Mouse (Mus musculus) kidney, embryonic 16.5 days (tissue): ENCODE results near the gene Dnase1. TPM values are rescaled to one million over a fixed set of nuclear protein-coding genes. Genes with fewer than 3 reads are reported as not detected.

Experiments
- ATAC-seq: fragments of 200-750 bp; cut with Nextera tagmentation; 2 replicates; pipeline ENCODE4 v1.8.0; 2017; ENCODE audit warnings: moderate TSS enrichment; ENCODE audit not compliant: low FRiP score, low TSS enrichment
- H3K27ac ChIP-seq: fragments of 300-500 bp; sonication (generic); 2 replicates; pipeline ENCODE4 v1.5.1; 2014; ENCODE audit warnings: low read length
- H3K27me3 ChIP-seq: fragments of 300-500 bp; sonication (generic); 2 replicates; pipeline ENCODE4 v1.6.1; 2014; ENCODE audit warnings: low read length, control low read depth, mixed read lengths; ENCODE audit not compliant: insufficient read depth
- H3K36me3 ChIP-seq: fragments of 300-500 bp; sonication (generic); 2 replicates; pipeline ENCODE4 v1.6.1; 2014; ENCODE audit warnings: low read length, control low read depth, mixed read lengths; ENCODE audit not compliant: insufficient read depth
- H3K4me1 ChIP-seq: fragments of 300-500 bp; sonication (generic); 2 replicates; pipeline ENCODE4 v1.6.1; 2014; ENCODE audit warnings: low read length, control low read depth, mixed read lengths; ENCODE audit not compliant: insufficient read depth
- H3K4me2 ChIP-seq: fragments of 300-500 bp; sonication (generic); replicated peaks from 2 replicates; pipeline ENCODE4 v1.6.1; 2014; ENCODE audit warnings: low read depth, low read length
- H3K4me3 ChIP-seq: fragments of 300-500 bp; sonication (generic); 2 replicates; pipeline ENCODE4 v1.5.1; 2014; ENCODE audit warnings: mild to moderate bottlenecking, low read length
- H3K9ac ChIP-seq: fragments of 300-500 bp; sonication (generic); replicated peaks from 2 replicates; pipeline ENCODE4 v1.6.1; 2014; ENCODE audit warnings: low read length
- H3K9me3 ChIP-seq: fragments of 300-500 bp; sonication (generic); 2 replicates; pipeline ENCODE4 v1.6.1; 2016; ENCODE audit warnings: low read length, control low read depth
- WGBS: fragments of 180-500 bp; shearing (Covaris S2); extraction: QIAGEN DNeasy Blood & Tissue Kit; methylation state at CpG from one replicate; pipeline ENCODE4 v1.1.7; 2014; 5-methylcytosine and 5-hydroxymethylcytosine counted together
- polyA plus RNA-seq: library from polyadenylated mRNA; unstranded; fragments of >200 nt; fragmentation: Nextera tagmentation; extraction: Ambion mirVana; gene quantifications from 2 replicates; pipeline ENCODE4 v1.2.1, GENCODE M21; 2015

The Dnase1 gene
- polyA plus RNA-seq, 1 experiment from 2014 or later = 6.5 TPM

GRCm38 (mm10) chr16:4026672-4027071 is 10.1 kb upstream of the Dnase1 start:
- Histone ChIP-seq H3K27me3 (no peaks in the 10 kb centered on the region), H3K9ac (no peak overlapping the region), H3K27ac (no peak overlapping the region), H3K9me3 (peaks cover 3% of the 10 kb centered on the region; the same call in 1 of the 2 replicates), H3K4me3 (no peak overlapping the region), H3K4me2 (no peak overlapping the region), H3K36me3 (no peaks in the 10 kb centered on the region), H3K4me1 (peaks cover 10% of the 10 kb centered on the region)
- 50% methylated on average over 1 of the region's 1 CpGs for WGBS
- ATAC-seq = no peak

- no peak overlapping the region for H3K4me3 ChIP-seq
- no peaks in the 10 kb centered on the region for H3K27me3 ChIP-seq
- H3K9ac ChIP-seq = no peak overlapping the region
- WGBS = 85% methylated on average over 3 of the region's 3 CpGs
- H3K9me3 ChIP-seq = peaks cover 3% of the 10 kb centered on the region; the same call in 1 of the 2 replicates
- H3K4me2 ChIP-seq = no peak overlapping the region
- H3K36me3 ChIP-seq = no peaks in the 10 kb centered on the region
- H3K4me1 ChIP-seq = peaks cover 10% of the 10 kb centered on the region
- no peak for ATAC-seq
- H3K27ac ChIP-seq = no peak overlapping the region
Measured at GRCm38 (mm10) chr16:4027211-4027610, 9.5 kb upstream of the Dnase1 start.

- H3K27ac ChIP-seq = peak overlapping the region; percentile 97
- H3K4me3 ChIP-seq = no peak overlapping the region
- peaks cover 17% of the 10 kb centered on the region for H3K4me1 ChIP-seq
- 0 out of 2 replicates have a peak overlapping the region, but pooled peaks have one; percentile 11 for H3K4me2 ChIP-seq
- ATAC-seq = peak; percentile 96
- H3K9me3 ChIP-seq = peaks cover 3% of the 10 kb centered on the region; the same call in 1 of the 2 replicates
- no peaks in the 10 kb centered on the region for H3K36me3 ChIP-seq
- no peak overlapping the region for H3K9ac ChIP-seq
- 41% methylated on average over 5 of the region's 5 CpGs for WGBS
- H3K27me3 ChIP-seq = no peaks in the 10 kb centered on the region
Measured at GRCm38 (mm10) chr16:4029371-4029841, 7.3 kb upstream of the Dnase1 start.

GRCm38 (mm10) chr16:4030501-4030900 is 6.2 kb upstream of the Dnase1 start:
- H3K27ac ChIP-seq = peak overlapping the region; percentile 97
- H3K4me1 ChIP-seq = peaks cover 17% of the 10 kb centered on the region
- H3K9ac ChIP-seq = no peak overlapping the region
- H3K27me3 ChIP-seq = no peaks in the 10 kb centered on the region
- no peaks in the 10 kb centered on the region for H3K36me3 ChIP-seq
- no peak overlapping the region for H3K4me3 ChIP-seq
- ATAC-seq = no peak
- WGBS = 92% methylated on average over 10 of the region's 10 CpGs
- H3K9me3 ChIP-seq = peaks cover 3% of the 10 kb centered on the region; the same call in 1 of the 2 replicates
- peak overlapping the region; percentile 11; the same call in 1 of the 2 replicates for H3K4me2 ChIP-seq

GRCm38 (mm10) chr16:4031441-4032274 is 5.1 kb upstream of the Dnase1 start:
- ATAC-seq = peak; percentile 76
- Histone ChIP-seq H3K4me3 (no peak overlapping the region), H3K9ac (no peak overlapping the region), H3K9me3 (peaks cover 3% of the 10 kb centered on the region; the same call in 1 of the 2 replicates), H3K4me1 (peaks cover 17% of the 10 kb centered on the region), H3K27ac (peak overlapping the region; percentile 97), H3K4me2 (no peak overlapping the region), H3K36me3 (peaks cover 2% of the 10 kb centered on the region; the same call in 1 of the 2 replicates), H3K27me3 (no peaks in the 10 kb centered on the region)
- 39% methylated on average over 4 of the region's 6 CpGs for WGBS

- 74% methylated on average over 6 of the region's 6 CpGs for whole genome bisulfite sequencing
- Histone ChIP-seq H3K4me2 (no peak overlapping the region), H3K27me3 (no peaks in the 10 kb centered on the region), H3K27ac (peak overlapping the region; percentile 78), H3K36me3 (peaks cover 8% of the 10 kb centered on the region), H3K4me3 (no peak overlapping the region), H3K4me1 (peaks cover 17% of the 10 kb centered on the region), H3K9me3 (peaks cover 3% of the 10 kb centered on the region; the same call in 1 of the 2 replicates), H3K9ac (no peak overlapping the region)
- ATAC-seq = no peak
Measured at GRCm38 (mm10) chr16:4032341-4032748, 4.4 kb upstream of the Dnase1 start.

GRCm38 (mm10) chr16:4033971-4034370 is 2.8 kb upstream of the Dnase1 start:
- no peak for ATAC-seq
- 48% methylated on average over 5 of the region's 5 CpGs for WGBS
- Histone ChIP-seq H3K27me3 (no peaks in the 10 kb centered on the region), H3K9me3 (no peaks in the 10 kb centered on the region), H3K4me2 (no peak overlapping the region), H3K4me3 (no peak overlapping the region), H3K4me1 (peaks cover 17% of the 10 kb centered on the region), H3K27ac (peak overlapping the region; percentile 1; the same call in 1 of the 2 replicates), H3K9ac (no peak overlapping the region), H3K36me3 (peaks cover 24% of the 10 kb centered on the region)

- Histone ChIP-seq H3K4me2 (no peak overlapping the region), H3K27ac (no peak overlapping the region)
Measured at GRCm38 (mm10) chr16:4034476-4034875, 2.3 kb upstream of the Dnase1 start.

GRCm38 (mm10) chr16:4035575-4035974 is 1.2 kb upstream of the Dnase1 start:
- H3K27me3 ChIP-seq = no peaks in the 10 kb centered on the region
- WGBS = 78% methylated on average over 2 of the region's 2 CpGs
- no peak overlapping the region for H3K4me2 ChIP-seq
- H3K27ac ChIP-seq = no peak overlapping the region
- no peak overlapping the region for H3K9ac ChIP-seq
- H3K9me3 ChIP-seq = no peaks in the 10 kb centered on the region
- H3K4me1 ChIP-seq = peaks cover 7% of the 10 kb centered on the region; the same call in 1 of the 2 replicates
- no peak for ATAC-seq
- H3K4me3 ChIP-seq = no peak overlapping the region
- H3K36me3 ChIP-seq = peaks cover 39% of the 10 kb centered on the region

More at GRCm38 (mm10) chr16:4034476-4034875, 2.3 kb upstream of the Dnase1 start:
- Histone ChIP-seq H3K4me3 (no peak overlapping the region), H3K36me3 (peaks cover 29% of the 10 kb centered on the region), H3K4me1 (peaks cover 17% of the 10 kb centered on the region), H3K9ac (no peak overlapping the region), H3K27me3 (no peaks in the 10 kb centered on the region), H3K9me3 (no peaks in the 10 kb centered on the region)
- WGBS = 70% methylated on average over 3 of the region's 3 CpGs
- no peak for ATAC-seq

- Histone ChIP-seq H3K9me3 (no peaks in the 10 kb centered on the region), H3K9ac (no peak overlapping the region), H3K4me1 (peaks cover 6% of the 10 kb centered on the region; the same call in 1 of the 2 replicates), H3K27me3 (no peaks in the 10 kb centered on the region), H3K4me3 (no peak overlapping the region), H3K4me2 (no peak overlapping the region), H3K27ac (no peak overlapping the region), H3K36me3 (peaks cover 50% of the 10 kb centered on the region)
- WGBS = 94% methylated on average over 7 of the region's 7 CpGs
- ATAC-seq = no peak
Measured at GRCm38 (mm10) chr16:4037690-4038089, 948 bp downstream of the Dnase1 start.
